Mouse (Mus musculus) embryonic fibroblast, embryonic 13.5 days (primary cell): ENCODE results near the gene Gm20388.

Source experiments
- CTCF ChIP-seq: IDR thresholded peaks from 2 replicates; pipeline ENCODE4 v1.5.1; 2011; ENCODE audit warnings: mild to moderate bottlenecking, control low read depth, low read length, moderate library complexity, borderline replicate concordance; ENCODE audit not compliant: insufficient read depth
- POLR2A ChIP-seq: IDR thresholded peaks from 2 replicates; pipeline ENCODE4 v1.6.1; 2011; ENCODE audit warnings: low read depth, mild to moderate bottlenecking, control low read depth, low read length, moderate library complexity

GRCm38 (mm10) chr8:120403606-120404269 is 493.1 kb downstream of the Gm20388 start:
- TF ChIP-seq POLR2A (no peak), CTCF (no peak)
